Mouse (Mus musculus) heart, postnatal 4 days (tissue): ENCODE results near the gene Pik3ip1. TPM values are rescaled to one million over a fixed set of nuclear protein-coding genes. Genes with fewer than 3 reads are reported as not detected.

Source experiments
- DNase-seq: peaks from one replicate; pipeline ENCODE4 v3.0.0; 2021
- total RNA-seq, 2 experiments: library from RNA; stranded (reverse); gene quantifications; 2 replicates each; pipeline ENCODE4 v1.2.3; 2021

Pik3ip1 gene
- total RNA-seq = 10 to 100 TPM; 11.7 to 12.0 TPM

DNA sequence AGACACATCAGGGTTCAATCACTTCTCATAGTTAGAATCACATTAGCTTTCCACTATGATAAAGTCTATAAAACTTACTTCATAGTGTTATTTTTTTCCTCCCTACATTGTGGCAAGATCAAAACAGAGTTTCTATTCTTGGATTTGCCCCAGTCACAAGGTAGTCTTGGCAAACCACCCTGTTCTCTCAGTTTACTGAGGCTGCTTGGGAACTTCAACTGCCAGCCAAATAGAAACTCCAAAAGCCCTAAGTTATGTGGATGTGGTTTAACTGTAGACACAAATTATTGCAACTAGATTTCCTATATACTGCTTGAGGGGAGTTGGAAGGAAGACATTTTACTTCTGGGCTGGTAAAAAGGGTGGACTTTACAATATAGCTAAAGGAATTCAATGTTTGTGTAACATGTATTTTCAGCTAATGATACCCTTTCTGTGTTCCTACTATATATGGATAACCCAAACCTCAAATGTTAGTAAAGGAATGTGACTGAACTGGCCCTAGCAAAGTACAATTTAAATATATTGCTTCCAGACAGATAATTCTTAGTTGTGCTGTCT is at the start of gene Pik3ip1:
Gene Pik3ip1, plus strand, starts transcription at position 511 of the 561 bp plus-strand sequence.
- peak; percentile 38 for DNase-seq

DNA sequence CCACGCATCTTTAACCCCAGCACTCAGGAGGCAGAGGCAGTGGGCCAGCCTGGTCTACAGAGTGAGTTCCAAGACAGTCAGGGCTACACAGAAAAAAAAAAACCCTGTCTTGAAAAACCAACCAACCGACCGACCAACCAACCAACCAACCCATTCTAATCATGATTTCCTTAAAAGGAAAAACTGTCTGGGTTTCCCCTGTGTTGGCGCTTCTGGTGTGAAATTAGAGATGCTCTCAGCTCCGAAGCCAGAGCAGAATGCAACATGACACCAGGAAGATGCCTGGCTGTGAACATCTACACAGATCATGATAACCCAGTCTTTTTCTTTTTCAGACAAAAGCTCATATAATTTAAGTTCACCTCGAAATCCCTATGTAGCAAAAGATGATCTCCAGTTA is 47.3 kb upstream of the Pik3ip1 start:
- no peak for DNase-seq

DNA sequence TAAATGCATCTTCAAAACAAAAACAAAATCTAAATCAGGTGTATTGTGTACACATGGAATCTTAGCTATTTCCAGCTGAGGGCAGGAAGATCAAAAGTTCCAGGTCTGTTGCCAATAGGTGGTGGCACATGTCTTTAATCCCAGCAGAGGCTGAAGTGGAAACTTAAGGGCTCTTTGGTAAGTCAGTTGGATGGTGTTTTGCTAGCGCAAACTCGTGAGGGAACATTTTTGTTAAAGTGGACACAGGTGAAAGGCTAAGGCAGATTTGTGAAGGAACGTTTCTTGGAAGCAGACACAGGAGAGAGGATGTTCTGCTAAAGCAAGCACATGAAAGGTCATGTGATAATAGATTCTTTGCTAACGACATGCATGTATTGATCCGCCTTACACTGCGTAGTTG is 46.6 kb upstream of the Pik3ip1 start:
- no peak for DNase-seq

DNA sequence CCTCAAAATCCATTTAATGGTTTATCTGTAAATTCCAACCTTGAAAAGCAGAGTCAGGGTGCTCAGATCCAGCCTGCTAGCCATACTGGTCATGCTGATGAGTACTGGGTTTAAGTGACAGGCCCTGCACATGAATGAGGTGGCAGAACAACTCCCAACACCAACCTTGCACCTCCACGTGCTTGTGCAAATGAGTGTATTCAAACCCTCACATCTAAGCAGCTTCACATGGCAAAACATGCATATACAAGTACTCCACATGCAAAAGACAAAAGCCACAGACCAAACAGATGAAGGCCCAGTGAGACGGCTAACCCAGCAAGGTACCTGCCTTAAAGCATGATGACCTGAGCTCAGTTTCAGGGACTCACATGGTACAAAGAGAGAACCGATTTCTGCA is 44.3 kb upstream of the Pik3ip1 start:
- DNase-seq = no peak

DNA sequence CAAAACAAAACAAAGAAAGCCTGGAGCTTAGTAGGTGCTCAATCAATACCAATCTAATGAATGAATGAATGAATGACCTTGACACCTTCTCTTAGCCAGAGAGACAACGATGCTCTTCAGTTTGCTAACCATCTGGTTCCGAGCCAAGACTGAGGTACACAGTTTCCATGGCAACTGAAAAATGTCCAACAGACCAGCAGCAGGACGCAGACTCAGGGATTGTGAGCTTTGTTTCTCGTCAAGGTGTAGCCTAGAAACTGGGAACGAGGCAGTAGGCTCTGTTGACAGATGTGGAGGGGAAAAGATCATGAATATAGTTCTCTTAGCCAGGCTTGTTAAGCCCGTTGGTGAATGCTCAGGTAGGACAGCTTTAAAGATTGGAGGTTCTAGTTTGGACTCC is 43.1 kb upstream of the Pik3ip1 start:
- no peak for DNase-seq

DNA sequence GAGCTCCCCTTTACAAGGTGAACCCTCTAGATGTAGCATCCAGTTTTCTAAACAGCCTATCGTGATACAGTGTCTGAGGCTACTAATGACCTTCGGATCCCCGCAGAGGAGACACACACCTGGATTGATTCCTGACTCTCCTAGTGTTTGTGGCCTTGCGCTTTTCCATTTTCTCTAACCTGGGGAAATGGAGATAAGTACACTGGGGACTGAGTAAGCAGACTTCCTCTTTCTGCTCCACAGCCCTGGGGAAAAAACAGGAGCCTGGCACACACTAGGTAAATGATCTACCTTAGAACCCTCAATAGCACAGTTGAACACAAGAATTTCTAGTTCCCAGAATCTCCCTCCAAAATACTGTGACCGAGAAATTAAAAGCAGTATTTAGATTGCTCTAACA is 42.3 kb upstream of the Pik3ip1 start:
- no peak for DNase-seq

DNA sequence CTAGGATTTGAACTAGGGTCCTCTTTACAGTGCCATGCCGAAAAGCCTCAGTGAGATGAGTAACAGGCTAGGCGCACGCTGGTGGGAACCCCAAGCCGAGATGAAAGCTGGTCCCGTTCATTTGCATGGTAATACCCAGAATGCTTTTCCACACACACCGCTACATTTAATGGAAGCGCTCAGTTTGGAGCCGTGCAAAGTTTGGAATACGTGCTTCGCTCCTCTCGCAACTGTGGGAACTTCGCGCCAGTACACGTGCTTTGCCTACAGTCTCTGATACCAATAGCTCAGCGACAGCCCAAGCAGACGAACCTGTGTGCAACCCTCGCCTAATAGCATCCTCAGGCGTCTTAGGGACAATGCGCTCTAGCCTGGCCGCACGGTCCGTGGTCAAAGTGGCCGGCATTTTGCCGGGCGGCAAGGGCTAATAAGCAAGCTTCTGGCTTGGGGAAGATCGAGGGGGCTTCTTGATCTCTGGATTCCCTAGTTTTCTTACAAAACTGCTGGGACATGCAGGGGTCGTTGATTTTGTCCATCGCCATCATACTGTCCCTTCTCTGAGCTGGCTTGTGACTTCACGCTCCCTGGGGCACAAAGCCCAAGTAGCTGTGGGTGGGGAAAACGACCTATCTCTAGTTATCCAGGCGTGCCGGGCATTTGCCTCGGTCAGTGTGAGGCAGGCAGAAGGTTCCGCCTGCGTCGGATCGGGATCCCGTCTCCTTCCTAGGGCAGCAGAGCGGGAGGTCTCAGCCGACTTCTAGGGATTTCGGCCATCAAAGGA is 41.5 kb upstream of the Pik3ip1 start, which contains the start of gene Patz1:
Gene Patz1, plus strand, starts transcription at position 354 of the 781 bp plus-strand sequence.
- peak; percentile 65 for DNase-seq

DNA sequence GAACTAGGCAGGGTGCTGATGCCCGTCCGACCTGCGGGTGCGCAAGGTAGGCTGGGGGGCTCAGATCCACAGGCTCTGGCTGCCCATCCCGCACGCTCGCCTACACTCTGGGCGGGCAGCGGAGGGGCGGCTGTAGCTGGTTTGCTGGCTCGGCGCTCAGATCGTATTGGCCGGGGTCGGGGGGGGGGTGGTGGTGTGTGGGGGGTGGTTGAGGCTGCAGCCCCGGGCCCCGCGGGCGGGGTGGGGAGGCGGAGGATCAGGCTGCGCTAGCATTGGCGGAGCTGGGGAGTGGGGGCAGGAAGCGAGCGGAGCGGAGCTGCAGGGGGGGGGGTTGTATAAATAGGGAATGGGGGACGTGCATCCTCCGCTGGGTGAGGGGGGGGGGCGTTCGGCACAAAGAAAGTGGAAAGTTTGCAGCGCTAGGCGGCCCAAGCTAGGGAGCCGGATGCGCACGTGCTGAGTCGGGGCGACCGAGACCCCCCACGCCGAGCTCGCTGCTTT is 40.8 kb upstream of the Pik3ip1 start:
- DNase-seq = peak; percentile 82

DNA sequence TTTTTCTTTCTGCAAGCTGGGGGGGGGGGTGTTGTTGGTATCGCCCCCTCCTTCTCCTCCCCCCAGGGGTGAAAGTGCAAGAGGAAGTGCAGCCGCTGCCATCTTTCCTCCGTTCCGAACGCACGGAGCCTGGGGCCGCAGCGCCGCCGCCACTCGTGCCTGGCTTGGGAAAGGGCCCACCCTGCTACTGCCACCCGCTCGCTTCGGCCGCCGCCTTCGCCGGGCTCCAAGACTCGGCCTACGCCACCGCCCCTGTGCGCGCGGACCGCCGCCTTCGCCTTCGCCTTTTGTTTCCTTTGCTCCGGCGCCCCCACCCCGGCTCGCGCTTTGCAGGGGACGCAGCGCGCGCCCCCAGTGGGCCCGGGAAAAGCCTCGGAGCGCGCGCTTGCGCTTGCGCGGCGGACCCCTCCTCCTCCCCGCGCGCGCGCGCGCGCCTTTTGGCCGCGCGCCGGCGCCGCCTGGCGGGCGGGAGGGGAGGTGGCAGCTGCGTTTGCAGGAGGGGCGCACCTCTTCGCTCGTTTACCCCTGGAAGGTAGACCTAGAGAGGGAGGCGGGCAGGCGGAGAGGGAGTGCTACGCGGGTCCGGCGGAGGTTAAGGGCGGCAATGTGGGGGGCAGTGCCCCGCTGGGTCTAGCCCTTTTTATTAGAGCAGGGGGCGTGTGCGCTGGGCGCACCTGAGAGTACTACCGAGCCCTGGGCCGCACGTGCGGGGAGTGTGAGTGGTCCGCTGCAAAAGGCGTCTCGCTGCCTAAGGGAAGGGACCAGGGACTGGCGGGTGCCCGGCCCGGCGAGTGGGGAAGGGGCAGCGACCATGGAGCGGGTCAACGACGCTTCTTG is 40.2 kb upstream of the Pik3ip1 start:
- peak; percentile 86 for DNase-seq

DNA sequence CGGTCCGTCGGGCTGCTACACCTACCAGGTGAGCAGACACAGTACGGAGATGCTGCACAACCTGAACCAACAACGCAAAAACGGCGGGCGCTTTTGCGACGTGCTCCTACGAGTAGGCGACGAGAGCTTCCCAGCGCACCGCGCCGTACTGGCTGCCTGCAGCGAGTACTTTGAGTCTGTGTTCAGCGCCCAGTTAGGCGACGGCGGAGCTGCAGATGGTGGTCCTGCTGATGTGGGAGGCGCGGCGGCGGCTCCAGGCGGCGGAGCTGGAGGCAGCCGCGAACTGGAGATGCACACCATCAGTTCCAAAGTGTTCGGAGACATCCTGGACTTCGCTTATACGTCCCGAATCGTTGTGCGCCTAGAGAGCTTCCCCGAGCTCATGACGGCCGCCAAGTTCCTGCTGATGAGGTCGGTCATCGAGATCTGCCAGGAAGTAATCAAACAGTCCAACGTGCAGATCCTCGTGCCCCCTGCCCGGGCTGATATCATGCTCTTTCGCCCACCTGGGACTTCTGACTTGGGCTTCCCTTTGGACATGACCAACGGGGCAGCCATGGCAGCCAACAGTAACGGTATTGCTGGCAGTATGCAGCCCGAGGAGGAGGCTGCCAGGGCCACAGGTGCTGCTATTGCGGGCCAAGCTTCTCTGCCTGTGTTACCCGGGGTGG is 39.4 kb upstream of the Pik3ip1 start:
- DNase-seq = peak; percentile 53

DNA sequence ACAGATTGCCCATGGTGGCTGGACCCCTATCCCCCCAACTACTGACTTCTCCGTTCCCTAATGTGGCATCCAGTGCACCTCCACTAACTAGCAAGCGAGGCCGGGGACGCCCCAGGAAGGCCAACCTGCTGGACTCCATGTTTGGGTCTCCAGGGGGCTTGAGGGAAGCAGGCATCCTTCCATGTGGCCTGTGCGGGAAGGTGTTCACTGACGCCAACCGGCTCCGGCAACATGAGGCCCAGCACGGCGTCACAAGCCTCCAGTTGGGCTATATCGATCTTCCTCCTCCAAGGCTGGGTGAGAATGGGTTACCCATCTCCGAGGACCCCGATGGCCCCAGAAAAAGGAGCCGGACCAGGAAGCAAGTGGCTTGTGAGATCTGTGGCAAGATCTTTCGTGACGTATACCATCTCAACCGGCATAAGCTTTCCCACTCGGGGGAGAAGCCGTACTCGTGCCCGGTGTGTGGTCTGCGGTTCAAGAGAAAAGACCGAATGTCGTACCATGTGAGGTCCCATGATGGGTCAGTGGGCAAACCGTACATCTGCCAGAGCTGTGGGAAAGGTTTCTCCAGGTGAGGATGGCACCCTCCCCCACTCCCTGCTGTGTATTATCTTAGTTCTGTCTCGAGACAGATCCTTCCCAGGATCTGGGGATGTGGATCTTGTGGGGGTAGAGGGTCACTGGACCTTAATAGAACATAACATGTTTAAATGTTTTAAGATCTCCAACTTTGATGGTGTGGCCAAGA is 38.7 kb upstream of the Pik3ip1 start:
- DNase-seq = peak; percentile 26

DNA sequence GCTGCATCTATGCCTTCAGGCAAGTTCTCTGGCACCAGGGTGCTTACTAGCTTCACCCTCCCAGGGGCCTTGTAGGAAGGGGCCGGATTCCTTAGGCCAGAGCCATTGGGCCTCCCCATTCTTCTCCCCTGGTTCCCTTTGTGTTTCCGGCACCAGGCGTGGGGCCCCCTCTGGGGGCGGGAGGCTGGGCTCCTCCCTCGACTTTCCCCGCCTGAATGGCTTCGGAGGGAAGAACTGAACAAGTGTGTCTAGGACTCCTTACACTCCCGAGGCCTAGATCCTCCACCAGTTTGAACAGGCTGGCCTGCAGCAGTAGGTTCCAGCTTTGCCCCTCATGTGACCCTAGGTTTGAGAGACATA is 38.2 kb upstream of the Pik3ip1 start:
- peak; percentile 62 for DNase-seq

DNA sequence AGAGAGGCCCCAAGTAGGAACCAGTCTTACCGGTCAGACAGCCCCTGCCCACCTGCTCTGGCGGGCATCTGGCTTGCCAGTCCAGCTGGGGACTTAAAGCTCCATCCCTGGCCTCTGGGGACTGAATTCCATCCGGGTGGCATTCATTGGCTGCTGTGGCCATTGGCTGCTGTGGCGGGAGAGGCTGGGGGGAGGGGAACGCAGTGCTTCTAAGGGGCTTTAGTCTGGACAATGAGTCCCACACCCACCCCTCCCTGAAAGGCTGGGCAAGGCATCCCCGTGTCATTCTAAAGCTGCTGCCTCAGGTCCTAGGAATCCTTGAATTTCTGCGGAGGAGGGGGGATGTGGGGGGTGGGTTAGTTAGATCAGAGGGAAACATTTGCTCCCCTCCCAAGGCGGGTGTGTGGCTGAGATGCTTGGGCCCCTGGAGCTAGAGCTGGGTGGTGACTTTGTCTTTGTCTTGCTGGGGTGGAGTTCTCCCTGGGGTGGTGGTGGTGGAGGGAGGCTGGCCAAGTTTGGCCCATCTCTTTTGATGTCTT is 37.4 kb upstream of the Pik3ip1 start:
- DNase-seq = peak; percentile 49

DNA sequence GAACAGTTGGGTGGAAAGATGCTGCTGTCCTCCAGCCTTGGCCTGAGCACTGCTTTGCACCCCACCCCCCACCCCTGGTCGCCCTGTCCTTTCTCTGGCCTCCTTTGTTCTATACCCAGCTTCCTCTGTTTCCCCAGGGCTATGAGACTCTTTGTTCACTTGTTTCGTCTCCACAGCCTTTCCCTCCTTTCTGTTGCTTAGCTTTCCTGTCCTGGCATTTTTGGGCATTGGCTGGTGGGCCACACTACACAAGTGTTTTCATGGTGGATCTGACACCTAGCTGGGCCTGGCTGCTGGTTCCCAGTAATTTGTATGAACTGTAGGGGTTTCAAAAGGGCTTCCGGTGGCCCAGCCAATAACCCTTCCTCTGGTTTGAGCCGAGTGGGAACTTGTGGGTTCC is 36.8 kb upstream of the Pik3ip1 start:
- DNase-seq = no peak

DNA sequence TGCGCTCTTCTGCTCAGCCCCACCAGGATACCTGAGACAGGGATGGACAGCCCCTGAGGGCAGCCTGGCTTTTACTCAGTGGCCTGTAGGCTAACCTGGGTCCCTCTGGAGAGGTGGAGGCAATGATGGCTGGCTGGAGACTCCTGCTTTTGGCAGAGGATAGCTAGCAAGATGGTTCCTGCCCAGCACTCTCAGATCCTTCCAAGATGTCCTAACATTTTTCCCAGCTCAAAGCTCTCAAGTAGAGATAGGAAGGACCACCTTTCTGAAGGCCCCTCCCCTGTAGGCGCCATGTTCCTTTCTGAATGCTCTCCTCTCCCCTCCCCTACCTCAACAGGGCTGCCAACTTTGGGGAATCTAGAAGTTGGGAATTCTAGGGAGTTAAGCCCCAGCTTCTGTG is 35.6 kb upstream of the Pik3ip1 start:
- DNase-seq = no peak

DNA sequence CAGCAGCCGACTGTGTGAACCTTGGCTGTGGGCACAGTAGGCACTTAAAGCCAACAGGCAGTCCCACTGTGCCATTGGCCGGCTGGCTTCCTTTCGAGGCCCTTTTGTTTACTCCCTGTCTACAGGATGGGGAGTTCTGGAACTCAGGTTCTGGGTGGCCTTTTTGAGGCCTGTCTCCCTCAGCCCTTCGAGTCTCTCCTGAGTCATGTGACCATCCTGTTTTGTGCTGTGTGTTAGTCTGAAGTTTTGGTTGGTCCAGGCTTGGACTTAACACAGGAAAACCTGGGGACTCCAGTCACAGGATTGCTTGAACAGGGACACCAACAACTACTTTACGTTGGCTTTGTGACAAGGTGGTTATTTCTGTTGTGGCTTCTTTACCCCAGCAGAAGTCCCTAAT is 34.1 kb upstream of the Pik3ip1 start:
- no peak for DNase-seq

DNA sequence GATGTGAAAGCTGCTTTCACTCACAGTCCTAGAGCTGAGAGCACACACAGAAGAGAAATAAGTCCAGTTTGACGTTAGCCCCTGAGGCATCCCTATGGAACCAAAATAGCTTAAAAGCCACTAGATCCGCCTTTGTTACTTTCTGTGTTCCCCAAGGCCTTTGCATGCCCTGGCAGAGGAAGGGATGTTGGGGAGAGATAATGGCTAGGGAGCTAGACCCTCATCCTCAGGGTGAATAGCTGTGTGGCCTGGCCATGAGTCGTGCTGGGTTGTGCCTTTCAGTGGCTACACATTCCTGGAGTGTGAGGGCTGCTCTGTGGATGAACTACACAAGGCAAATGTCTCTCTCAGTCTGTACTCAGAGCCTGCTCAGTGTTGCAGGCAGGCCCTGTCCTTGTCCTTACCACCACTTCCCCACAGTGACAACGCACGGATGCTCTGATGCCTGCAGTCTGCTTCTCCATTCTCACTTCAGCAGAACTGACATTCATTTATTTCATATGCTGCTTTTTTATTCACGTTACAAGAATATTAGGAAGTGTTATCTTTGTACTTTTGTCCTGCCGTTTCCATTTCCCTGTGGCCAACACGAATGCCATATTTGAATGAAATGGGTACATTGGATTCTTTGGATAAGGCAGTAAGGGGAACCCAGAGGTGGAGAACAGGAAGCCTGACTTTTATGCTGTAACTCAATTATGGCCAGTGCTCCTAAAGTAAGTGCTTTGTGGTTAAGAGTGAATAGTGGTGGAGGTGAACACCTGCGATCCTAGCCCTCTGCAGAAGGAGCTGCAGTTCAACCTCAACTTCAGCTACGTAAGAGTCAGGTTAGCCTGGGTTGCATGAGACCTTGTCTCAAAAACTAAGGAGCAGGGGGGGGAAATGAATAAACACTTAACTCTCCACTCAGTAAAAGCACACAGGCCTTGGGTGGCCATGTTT is 32.1 kb upstream of the Pik3ip1 start:
- no peak for DNase-seq

DNA sequence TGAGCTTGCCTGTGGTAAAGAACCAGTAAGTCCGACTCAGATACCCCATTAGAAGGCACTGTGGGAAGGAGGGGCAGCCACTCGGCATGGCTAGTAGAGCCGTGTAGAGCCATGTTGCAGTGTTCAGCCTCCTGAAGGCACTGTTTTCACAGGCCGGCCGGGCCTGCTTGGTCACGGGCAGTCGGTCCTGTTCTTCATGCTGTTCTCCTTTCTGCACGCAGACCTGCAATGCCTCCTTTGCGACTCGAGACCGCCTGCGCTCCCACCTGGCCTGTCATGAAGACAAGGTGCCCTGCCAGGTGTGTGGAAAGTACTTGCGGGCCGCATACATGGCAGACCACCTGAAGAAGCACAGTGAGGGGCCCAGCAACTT is 31.4 kb upstream of the Pik3ip1 start:
- DNase-seq = no peak

DNA sequence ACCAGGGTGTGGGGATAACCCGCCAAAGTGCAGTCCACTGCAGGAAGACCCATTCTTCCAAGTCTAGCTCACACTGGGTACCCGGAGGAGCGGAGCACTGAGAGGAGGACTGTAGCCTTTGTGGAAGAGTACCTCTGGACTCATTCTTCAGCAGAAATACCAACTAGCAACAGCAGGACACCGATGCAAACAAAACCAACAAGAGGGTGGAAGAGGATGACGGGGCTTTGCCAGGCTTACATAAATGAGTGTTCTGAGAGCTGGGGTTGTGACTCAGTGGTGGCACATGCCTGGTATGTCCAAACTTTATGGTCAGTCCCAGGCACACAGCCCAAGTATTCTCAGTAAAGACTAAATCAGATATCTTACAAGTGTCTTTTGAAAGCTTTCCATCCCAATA is 29.1 kb upstream of the Pik3ip1 start:
- no peak for DNase-seq

DNA sequence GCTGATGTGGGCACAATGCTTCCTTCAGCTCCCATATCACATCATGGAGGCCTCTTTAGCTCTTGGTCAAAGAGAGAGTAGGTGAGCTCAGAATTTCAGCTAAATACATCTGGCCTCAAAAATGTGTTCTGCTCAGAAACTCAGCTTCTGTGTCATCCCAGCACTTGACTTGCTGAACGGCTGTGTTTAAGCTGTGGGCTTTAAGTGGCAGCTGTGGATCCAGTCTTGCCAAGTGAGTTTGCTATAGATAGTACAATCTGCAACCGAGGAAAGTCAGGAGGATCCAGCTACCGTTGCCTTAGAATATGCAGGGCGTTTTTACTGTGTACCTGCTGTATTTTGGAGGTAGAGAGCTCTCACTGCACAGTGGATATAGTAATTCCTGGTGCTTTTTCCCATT is 27.8 kb upstream of the Pik3ip1 start:
- no peak for DNase-seq

DNA sequence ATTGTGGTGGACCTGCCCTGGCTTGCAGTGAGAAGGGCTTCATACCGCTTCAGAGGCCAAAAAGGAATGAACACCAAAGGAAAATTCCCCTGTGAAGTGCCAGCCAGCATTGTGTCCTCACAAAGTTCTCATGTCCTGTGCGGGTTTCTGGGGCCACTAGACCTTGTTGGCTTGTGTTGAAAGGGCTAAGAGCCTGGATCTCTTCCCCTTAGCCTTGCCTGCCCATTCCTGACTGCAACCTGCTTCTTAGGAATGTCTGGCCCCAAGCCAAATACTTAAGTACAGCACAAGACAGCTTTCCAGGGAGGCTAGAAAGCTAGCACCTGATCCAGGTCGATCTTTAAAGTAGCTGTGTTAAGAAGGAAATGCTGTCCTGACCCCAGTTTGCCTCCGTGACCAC is 27.4 kb upstream of the Pik3ip1 start:
- DNase-seq = no peak
